Mouse (Mus musculus) testis, adult 2 months (tissue): Measurements from ENCODE around the gene Hist1h2bb. TPM values are rescaled to one million over a fixed set of nuclear protein-coding genes. Genes with fewer than 3 reads are reported as not detected.
A peak's percentile ranks its signal among the peaks of the same experiment; 100 is the strongest.

ENCODE experiments used
- H3K27ac ChIP-seq: fragments of 200-500 bp; 2 replicates; pipeline ENCODE4 v1.5.1; 2012; ENCODE audit warnings: low read depth, low read length; ENCODE audit not compliant: control insufficient read depth, insufficient read depth
- H3K27me3 ChIP-seq: fragments of 200-500 bp; 2 replicates; pipeline ENCODE4 v1.6.1; 2012; ENCODE audit warnings: mild to moderate bottlenecking, low read length, moderate library complexity; ENCODE audit not compliant: control insufficient read depth, insufficient read depth
- H3K36me3 ChIP-seq: fragments of 200-500 bp; 2 replicates; pipeline ENCODE4 v1.6.1; 2012; ENCODE audit warnings: mild to moderate bottlenecking, low read length; ENCODE audit not compliant: control insufficient read depth, insufficient read depth
- H3K4me1 ChIP-seq: fragments of 200-500 bp; 2 replicates; pipeline ENCODE4 v1.6.1; 2012; ENCODE audit warnings: low read length; ENCODE audit not compliant: control insufficient read depth, insufficient read depth
- H3K4me3 ChIP-seq: fragments of 200-500 bp; 2 replicates; pipeline ENCODE4 v1.5.1; 2012; ENCODE audit warnings: low read depth, mild to moderate bottlenecking, low read length, moderate library complexity, mixed read lengths; ENCODE audit not compliant: control insufficient read depth
- CTCF ChIP-seq: fragments of 200-500 bp; IDR thresholded peaks from 2 replicates; pipeline ENCODE4 v1.5.1; 2012; ENCODE audit warnings: low read depth, mild to moderate bottlenecking, inconsistent platforms, low read length, moderate library complexity; ENCODE audit not compliant: control insufficient read depth, insufficient read depth, insufficient replicate concordance
- POLR2A ChIP-seq: fragments of 200-500 bp; IDR thresholded peaks from 2 replicates; pipeline ENCODE4 v1.6.1; 2012; ENCODE audit warnings: low read depth, mild to moderate bottlenecking, inconsistent platforms, low read length, moderate library complexity; ENCODE audit not compliant: control insufficient read depth
- polyA plus RNA-seq: library from polyadenylated mRNA; depleted of rRNA; stranded (reverse); fragments of >200 nt; gene quantifications from 2 replicates; pipeline ENCODE4 v1.2.3, GENCODE M21; 2012

Gene Hist1h2bb
- polyA plus RNA-seq, 1 experiment = 3.9 TPM

DNA sequence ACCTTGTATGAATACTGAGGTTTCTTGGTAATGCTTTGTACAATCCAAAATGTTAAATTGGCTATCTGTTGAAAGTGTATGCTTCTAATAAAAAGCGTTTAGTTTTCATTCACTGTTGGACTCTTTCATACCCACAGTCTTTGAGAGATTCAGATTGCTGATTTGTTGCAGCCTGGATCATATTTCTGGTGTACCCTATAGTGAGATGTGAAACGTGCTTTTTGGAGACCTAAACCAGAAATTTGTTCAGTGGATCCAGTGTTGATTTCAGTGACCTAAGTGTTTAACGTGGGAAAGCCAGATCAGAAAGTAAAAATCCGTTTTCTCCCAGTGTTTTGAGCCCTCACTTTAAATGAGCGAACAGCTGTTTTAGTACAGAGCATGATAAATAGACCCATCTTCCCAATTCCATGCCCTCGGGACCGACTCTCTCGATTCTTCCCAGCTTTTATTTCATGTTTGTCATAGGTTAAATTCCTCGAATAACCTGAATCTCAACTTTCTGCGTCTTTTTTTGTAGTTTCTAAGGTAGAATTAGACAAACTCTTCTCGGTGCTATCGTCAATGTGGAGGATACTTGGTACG is 6.2 kb upstream of the Hist1h2bb start:
- H3K36me3 ChIP-seq = no peaks in the 10 kb centered on the region

DNA sequence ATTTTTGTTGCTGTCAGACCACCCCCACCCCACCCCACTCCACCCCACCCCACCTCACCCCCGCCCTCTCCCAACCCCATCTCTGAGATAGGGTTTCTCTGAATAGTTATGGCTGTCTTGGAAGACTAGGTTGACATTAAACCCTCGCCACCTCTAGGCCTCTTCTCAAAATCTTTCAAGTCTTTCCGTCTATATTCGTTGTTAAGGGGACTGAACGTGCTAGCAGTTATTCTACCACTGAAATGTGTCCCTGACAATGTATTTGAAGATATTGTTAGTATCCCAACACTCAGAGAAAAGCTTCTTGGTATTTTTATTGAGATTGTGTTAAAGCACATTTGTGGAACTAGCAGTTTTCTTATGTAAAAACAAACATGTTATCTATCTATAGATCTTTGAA is 5.6 kb upstream of the Hist1h2bb start:
- Histone ChIP-seq H3K27ac (no peak overlapping the region), H3K4me1 (peaks cover 7% of the 10 kb centered on the region), H3K4me3 (no peak overlapping the region), H3K36me3 (no peaks in the 10 kb centered on the region), H3K27me3 (no peaks in the 10 kb centered on the region)
- TF ChIP-seq CTCF (no peak), POLR2A (no peak)

More for the DNA sequence above, 6.2 kb upstream of the Hist1h2bb start:
- H3K27ac ChIP-seq = peak overlapping the region; percentile 86
- peaks cover 7% of the 10 kb centered on the region for H3K4me1 ChIP-seq
- no peaks in the 10 kb centered on the region for H3K27me3 ChIP-seq
- no peak for TF ChIP-seq CTCF
- TF ChIP-seq POLR2A = no peak
- peak overlapping the region; percentile 83; the same call in 1 of the 2 replicates for H3K4me3 ChIP-seq

DNA sequence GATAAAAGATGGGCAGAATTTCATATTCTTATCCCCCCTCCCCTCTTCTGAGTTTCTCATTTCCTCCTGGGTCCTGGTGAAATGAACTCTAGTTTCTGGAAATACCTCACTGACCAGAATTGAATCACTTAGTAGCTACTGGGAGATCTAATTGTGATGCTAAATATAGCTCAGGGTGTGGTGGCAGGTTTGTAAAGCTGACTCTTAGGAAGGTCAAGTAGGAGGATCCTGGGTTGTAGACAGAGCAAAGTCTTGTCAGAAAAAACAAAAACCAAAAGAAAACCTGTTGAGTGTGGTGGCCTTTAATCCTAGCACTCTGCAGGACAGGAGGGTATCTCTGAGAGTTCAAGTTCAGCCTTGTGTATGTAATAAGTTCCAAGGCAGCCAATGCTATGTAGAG is 4.5 kb upstream of the Hist1h2bb start:
- Histone ChIP-seq H3K27ac (no peak overlapping the region), H3K4me1 (peaks cover 12% of the 10 kb centered on the region), H3K36me3 (no peaks in the 10 kb centered on the region), H3K4me3 (no peak overlapping the region), H3K27me3 (no peaks in the 10 kb centered on the region)
- TF ChIP-seq CTCF (no peak), POLR2A (no peak)

DNA sequence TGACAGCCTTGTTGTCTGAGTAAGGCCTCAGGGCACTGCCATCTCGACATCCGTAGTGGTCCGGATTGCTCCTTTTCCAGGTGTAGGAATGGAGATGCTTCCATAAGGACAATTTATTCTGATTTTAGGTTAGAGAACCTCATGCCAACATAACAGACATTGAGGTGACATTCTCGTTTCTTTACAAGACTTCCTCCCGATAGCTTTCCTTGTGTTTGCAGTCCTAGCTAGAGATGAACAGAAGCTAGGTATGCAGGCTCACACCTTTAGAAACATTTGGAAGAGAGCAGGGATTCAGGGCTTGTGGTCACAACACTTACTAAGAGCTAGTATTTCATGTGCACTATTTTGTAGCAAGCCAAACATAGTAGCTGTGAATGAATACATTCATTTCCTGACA is 3.3 kb upstream of the Hist1h2bb start:
- no peak for TF ChIP-seq POLR2A
- no peak for TF ChIP-seq CTCF
- Histone ChIP-seq H3K4me1 (peaks cover 12% of the 10 kb centered on the region), H3K27me3 (no peaks in the 10 kb centered on the region), H3K4me3 (no peak overlapping the region), H3K27ac (no peak overlapping the region), H3K36me3 (no peaks in the 10 kb centered on the region)

DNA sequence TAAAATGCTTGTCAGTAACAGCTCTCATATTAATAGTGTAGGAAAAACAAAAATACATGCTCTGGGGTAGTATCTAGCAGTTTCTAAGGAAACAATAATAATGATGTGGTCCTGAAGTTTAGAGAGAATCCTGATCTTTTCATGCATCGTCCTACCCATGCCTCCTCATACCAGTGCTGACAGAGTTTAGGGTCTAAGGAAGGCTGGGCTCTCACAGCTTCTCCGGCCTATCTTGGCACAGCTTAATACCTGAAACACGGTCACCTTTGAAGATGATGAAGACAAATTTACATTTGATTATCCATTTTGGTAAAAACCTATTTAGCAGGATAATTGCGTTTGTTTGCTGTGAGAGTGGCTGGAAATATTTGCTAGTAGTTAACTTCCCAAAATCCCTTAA is 2.6 kb upstream of the Hist1h2bb start:
- H3K4me3 ChIP-seq = no peak overlapping the region
- no peaks in the 10 kb centered on the region for H3K36me3 ChIP-seq
- TF ChIP-seq CTCF = no peak
- TF ChIP-seq POLR2A = no peak
- peaks cover 9% of the 10 kb centered on the region for H3K4me1 ChIP-seq
- H3K27me3 ChIP-seq = no peaks in the 10 kb centered on the region
- H3K27ac ChIP-seq = no peak overlapping the region

DNA sequence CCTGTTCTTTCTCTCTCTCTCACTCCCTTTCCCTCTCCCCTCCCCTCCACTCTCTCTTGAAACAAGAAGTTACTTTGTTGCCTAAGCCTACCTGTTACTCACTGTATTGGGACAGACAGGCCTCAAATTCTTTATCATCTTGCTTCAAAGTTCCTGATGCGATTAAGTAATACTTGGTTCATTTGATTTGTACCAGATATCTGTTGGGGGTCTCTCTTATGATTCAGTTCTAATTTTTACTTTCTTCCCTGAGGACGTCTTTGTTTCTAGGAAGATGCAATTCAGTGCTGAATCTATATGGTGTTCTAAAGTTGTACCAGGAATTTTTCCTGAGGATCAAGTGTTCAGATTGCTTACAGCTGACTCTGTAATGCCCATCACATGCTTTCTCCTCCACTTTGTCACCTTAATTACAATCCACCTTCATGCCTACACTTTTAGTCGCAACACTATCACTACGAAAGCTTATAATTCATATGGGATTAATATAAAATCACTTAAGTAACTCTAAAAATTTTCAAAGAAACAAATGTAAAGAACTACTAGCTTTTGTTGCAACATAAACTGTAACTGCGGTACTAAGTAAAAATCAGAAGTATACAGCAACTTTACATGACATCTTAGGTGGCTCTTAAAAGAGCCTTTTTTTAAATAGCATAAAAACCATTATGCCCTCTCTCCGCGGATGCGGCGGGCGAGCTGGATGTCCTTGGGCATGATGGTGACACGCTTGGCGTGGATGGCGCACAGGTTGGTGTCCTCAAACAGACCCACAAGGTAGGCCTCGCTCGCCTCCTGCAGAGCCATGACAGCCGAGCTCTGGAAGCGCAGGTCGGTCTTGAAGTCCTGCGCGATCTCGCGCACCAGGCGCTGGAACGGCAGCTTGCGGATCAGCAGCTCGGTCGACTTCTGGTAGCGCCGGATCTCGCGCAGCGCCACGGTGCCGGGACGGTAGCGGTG is 1.8 kb upstream of the Hist1h2bb start:
- no peaks in the 10 kb centered on the region for H3K27me3 ChIP-seq
- peaks cover 6% of the 10 kb centered on the region for H3K4me1 ChIP-seq
- no peak overlapping the region; the same call in 1 of the 2 replicates for H3K27ac ChIP-seq
- H3K36me3 ChIP-seq = no peaks in the 10 kb centered on the region
- no peak for TF ChIP-seq CTCF
- H3K4me3 ChIP-seq = peak overlapping the region; percentile 27; the same call in 1 of the 2 replicates

DNA sequence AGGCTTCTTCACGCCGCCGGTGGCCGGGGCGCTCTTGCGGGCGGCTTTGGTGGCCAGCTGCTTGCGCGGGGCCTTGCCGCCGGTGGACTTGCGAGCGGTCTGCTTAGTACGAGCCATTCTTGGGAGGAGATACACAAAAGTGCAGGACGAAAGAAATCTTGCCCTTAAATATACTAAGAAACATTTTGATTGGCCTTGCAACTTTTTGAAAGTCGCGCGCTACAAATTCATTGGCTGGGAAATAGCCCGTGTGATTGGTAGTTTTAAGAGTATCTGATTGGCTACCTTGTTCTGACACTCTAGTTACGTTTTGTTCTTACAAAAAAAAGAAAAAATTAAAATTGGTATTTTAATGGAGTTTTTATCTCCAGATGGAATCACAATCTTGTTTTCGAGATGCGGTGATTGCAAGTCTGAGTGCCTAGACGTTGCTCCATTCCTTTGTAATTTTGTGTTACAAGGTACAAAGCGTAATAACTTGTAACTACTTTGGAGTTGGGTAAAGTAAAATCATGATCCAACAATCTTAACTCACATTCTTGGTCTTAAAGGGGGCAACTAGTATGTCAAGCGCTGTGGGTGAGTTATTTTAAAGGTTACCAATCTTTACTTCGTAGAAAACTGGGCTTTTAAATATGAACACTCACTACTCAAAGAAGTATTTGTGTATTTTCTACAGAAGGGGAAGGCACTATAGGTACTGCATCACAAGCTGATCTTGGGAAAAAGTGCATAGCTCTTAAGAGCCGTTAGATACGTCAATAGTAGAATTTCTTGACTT is 963 bp upstream of the Hist1h2bb start, which contains the start of gene Hist1h3c:
TSS of gene Hist1h3c (minus strand) at position 222 of the 781 bp plus-strand sequence.
- Histone ChIP-seq H3K4me1 (peaks cover 6% of the 10 kb centered on the region), H3K4me3 (peak within 1 kb of the TSS; percentile 37)

More for the DNA sequence above, 963 bp upstream of the Hist1h2bb start, which contains the start of gene Hist1h3c:
- Histone ChIP-seq H3K36me3 (no peaks in the 10 kb centered on the region), H3K27ac (peak within 1 kb of the TSS; percentile 58), H3K27me3 (no peaks in the 10 kb centered on the region)
- no peak for TF ChIP-seq POLR2A
- no peak for TF ChIP-seq CTCF
